Mouse (Mus musculus) limb, embryonic 14.5 days (tissue): ENCODE results near the gene Atp6v1fnb. TPM values are rescaled to one million over a fixed set of nuclear protein-coding genes. Genes with fewer than 3 reads are reported as not detected.

Experiments
- ATAC-seq: fragments of 200-750 bp; cut with Nextera tagmentation; 2 replicates; pipeline ENCODE4 v1.8.0; 2017; ENCODE audit warnings: low read depth, moderate number of reproducible peaks, moderate TSS enrichment; ENCODE audit not compliant: low FRiP score
- DNase-seq: peaks from one replicate; pipeline ENCODE4 v3.0.0-alpha.2; 2015; ENCODE audit warnings: low spot score
- H3K27ac ChIP-seq: fragments of 300-500 bp; sonication (generic); replicated peaks from 2 replicates; pipeline ENCODE4 v1.5.1; 2014; ENCODE audit warnings: low read depth, mild to moderate bottlenecking, low read length, moderate library complexity, mixed read lengths
- H3K27me3 ChIP-seq: fragments of 300-500 bp; sonication (generic); 2 replicates; pipeline ENCODE4 v1.6.1; 2014; ENCODE audit warnings: low read length, mixed read lengths; ENCODE audit not compliant: control insufficient read depth, insufficient read depth
- H3K36me3 ChIP-seq: fragments of 300-500 bp; sonication (generic); 2 replicates; pipeline ENCODE4 v1.6.1; 2014; ENCODE audit warnings: mild to moderate bottlenecking, low read length, moderate library complexity, mixed read lengths; ENCODE audit not compliant: control insufficient read depth, insufficient read depth
- H3K4me1 ChIP-seq: fragments of 300-500 bp; sonication (generic); 2 replicates; pipeline ENCODE4 v1.6.1; 2014; ENCODE audit warnings: antibody characterized with exemption, low read length, mixed read lengths; ENCODE audit not compliant: control insufficient read depth, insufficient read depth
- H3K4me2 ChIP-seq: fragments of 300-500 bp; sonication (generic); replicated peaks from 2 replicates; pipeline ENCODE4 v1.6.1; 2014; ENCODE audit warnings: low read depth, mild to moderate bottlenecking, low read length, moderate library complexity; ENCODE audit not compliant: severe bottlenecking
- H3K4me3 ChIP-seq: fragments of 300-500 bp; sonication (generic); replicated peaks from 2 replicates; pipeline ENCODE4 v1.5.1; 2014; ENCODE audit warnings: low read length
- H3K9ac ChIP-seq: fragments of 300-500 bp; sonication (generic); 2 replicates; pipeline ENCODE4 v1.6.1; 2014; ENCODE audit warnings: mild to moderate bottlenecking, low read depth, low read length, moderate library complexity; ENCODE audit not compliant: severe bottlenecking
- H3K9me3 ChIP-seq: fragments of 300-500 bp; sonication (generic); 2 replicates; pipeline ENCODE4 v1.6.1; 2016; ENCODE audit warnings: low read length; ENCODE audit not compliant: control insufficient read depth
- POLR2A ChIP-seq: fragments of 200-500 bp; IDR thresholded peaks from 2 replicates; pipeline ENCODE4 v1.8.0; 2012; ENCODE audit warnings: inconsistent platforms, mild to moderate bottlenecking, moderate library complexity, borderline replicate concordance; ENCODE audit not compliant: insufficient read depth, insufficient read length; ENCODE audit errors: extremely low read depth
- WGBS: fragments of 180-500 bp; shearing (Covaris S2); extraction: QIAGEN DNeasy Blood & Tissue Kit; methylation state at CpG from one replicate; pipeline ENCODE4 v1.1.7; 2014; 5-methylcytosine and 5-hydroxymethylcytosine counted together
- polyA plus RNA-seq, 2 experiments: library from polyadenylated mRNA; depleted of rRNA in 1 of 2; stranded (reverse) in 1 of 2; unstranded in 1 of 2; fragments of >200 nt; fragmentation: Nextera tagmentation in 1 of 2; extraction: Ambion mirVana in 1 of 2; gene quantifications; 2 replicates each; pipeline versions ENCODE4 v1.2.1 to v1.2.3; 2012 to 2014

Atp6v1fnb gene
- polyA plus RNA-seq, 2 experiments: not detected

DNA sequence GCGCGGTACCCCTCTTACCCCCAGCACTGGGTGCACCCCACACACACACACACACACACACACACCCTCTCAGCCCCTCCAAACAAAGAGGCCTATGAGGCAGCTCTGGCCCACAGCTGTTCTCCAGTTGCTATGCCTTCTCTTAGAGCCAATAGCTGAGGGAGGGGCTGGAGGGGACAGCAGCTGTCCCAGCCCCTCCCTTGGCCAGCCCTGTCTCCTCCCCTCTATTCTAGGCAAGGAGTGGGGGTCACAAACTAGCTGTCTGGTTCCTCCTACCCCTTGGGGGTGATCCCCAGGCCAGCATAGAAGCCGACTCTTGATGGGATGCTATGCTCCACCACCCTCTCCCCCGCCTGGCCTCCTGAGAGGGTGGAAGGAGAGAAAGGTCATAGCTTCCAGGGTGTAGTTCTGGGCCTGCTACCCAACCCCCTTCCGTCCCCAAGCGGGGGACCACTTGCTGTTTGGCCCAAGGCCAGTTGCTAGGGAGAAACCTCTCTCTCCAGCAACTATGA lies 35.2 kb upstream of the Atp6v1fnb start:
- DNase-seq: peak; percentile 87
- Histone ChIP-seq H3K27ac (peak overlapping the region; percentile 83), H3K9ac (peak overlapping the region; percentile 53), H3K9me3 (no peaks in the 10 kb centered on the region), H3K4me2 (peak overlapping the region; percentile 63), H3K4me1 (peaks cover 42% of the 10 kb centered on the region), H3K36me3 (peaks cover 28% of the 10 kb centered on the region), H3K27me3 (no peaks in the 10 kb centered on the region), H3K4me3 (peak overlapping the region; percentile 59)
- no peak for TF ChIP-seq POLR2A
- peak; percentile 71 for ATAC-seq
- WGBS: 16% methylated on average over 4 of the region's 6 CpGs

DNA sequence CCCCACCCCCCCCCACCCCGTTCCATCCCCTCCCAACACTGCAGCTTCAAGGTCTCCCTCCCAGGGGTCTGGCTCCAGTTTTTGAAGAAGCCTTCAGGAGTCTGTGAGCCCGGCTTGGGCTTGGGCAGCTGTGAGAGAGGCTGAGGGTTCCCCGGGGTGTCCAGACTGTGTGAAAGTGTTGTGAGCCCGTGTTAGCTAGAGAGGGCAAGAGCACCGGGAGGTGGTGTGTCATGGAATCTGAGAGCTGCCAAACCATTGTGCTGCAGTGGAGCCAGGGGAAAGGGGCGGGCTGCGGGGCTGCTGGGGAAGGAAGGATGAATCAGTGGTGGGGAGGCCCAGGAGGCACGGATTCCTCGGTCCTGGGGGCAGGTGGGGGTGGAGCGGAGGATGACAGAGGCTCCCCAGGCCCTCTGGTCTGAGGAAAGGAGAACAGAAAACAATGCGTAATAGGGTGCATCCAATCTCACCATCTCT lies 34.7 kb upstream of the Atp6v1fnb start:
- 16% methylated on average over 11 of the region's 11 CpGs for WGBS
- Histone ChIP-seq H3K27me3 (no peaks in the 10 kb centered on the region), H3K9me3 (no peaks in the 10 kb centered on the region), H3K27ac (peak overlapping the region; percentile 83), H3K4me2 (peak overlapping the region; percentile 63), H3K36me3 (peaks cover 33% of the 10 kb centered on the region), H3K4me3 (peak overlapping the region; percentile 59), H3K9ac (peak overlapping the region; percentile 53), H3K4me1 (peaks cover 42% of the 10 kb centered on the region)
- TF ChIP-seq POLR2A: no peak
- ATAC-seq (peak; percentile 16; the same call in 1 of the 2 replicates), DNase-seq (peak; percentile 66)

DNA sequence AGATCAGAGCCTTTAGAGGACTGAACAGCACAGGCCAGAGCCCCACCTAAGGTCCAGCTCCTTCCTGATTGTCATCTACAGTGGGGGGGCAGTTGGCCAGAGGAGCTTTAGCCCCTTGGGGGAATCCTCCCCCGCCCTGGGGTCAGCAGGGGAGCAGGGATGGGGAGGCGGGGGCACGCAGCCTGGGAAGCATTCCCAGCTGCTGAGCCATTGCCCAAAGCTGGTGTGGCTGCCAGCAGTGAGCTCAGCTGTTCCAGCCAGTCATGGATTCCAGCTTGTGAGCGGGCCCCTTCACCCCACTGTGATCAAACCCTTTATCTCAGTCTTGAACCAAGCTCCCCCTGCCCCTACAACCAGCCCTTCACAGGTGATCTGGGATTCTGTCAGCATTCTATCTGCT lies 32.0 kb upstream of the Atp6v1fnb start:
- no peaks in the 10 kb centered on the region for H3K9me3 ChIP-seq
- H3K27ac ChIP-seq: no peak overlapping the region
- peak; percentile 40 for DNase-seq
- no peak for ATAC-seq
- H3K9ac ChIP-seq: no peak overlapping the region
- H3K4me3 ChIP-seq: no peak overlapping the region
- no peaks in the 10 kb centered on the region for H3K27me3 ChIP-seq
- no peak overlapping the region for H3K4me2 ChIP-seq
- H3K4me1 ChIP-seq: peaks cover 28% of the 10 kb centered on the region
- 81% methylated on average over 4 of the region's 4 CpGs for WGBS
- no peak for TF ChIP-seq POLR2A
- peaks cover 60% of the 10 kb centered on the region for H3K36me3 ChIP-seq

DNA sequence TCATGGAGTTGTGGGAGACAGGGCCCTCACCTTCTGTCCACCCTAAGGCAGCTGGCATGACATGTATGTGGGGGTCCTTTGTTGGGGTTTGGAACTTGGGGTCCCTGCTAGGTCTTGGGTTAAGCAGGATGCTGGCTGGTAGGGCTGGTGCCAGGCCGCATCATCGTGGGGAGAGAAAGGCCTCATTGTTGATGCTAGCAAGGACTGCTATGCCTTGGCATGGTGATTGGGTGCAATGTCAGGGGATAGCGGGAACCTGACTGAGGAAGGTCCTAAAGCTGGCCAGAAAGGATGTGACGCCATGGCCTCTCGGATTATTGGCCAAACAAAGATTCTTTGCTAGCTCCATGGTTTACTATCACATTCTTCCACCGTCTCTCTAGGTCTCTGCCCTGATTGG lies 31.4 kb upstream of the Atp6v1fnb start:
- DNase-seq: no peak
- Histone ChIP-seq H3K27ac (no peak overlapping the region), H3K9me3 (no peaks in the 10 kb centered on the region), H3K9ac (no peak overlapping the region), H3K36me3 (peaks cover 62% of the 10 kb centered on the region), H3K27me3 (no peaks in the 10 kb centered on the region), H3K4me2 (no peak overlapping the region), H3K4me1 (peaks cover 23% of the 10 kb centered on the region), H3K4me3 (no peak overlapping the region)
- no peak for ATAC-seq
- 92% methylated on average over 6 of the region's 6 CpGs for WGBS
- TF ChIP-seq POLR2A: no peak

DNA sequence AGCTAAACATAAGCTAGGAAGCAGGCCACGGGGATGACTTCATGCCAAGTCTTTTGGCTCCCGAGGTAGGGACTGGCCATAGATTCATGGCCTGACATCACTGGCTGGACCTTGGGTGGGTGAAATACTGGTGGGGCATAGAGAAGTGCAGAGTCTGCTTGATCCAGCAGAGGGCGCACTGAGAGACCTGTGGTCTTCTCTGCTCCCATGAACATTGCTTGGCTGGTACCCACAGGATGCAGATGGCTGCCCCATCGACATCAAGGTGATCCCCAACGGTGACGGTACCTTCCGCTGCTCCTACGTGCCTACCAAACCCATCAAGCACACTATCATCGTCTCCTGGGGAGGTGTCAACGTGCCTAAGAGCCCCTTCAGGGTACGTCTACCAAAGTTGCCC lies 26.5 kb upstream of the Atp6v1fnb start:
- H3K9me3 ChIP-seq: no peaks in the 10 kb centered on the region
- H3K36me3 ChIP-seq: peaks cover 90% of the 10 kb centered on the region
- 75% methylated on average over 11 of the region's 11 CpGs for WGBS
- TF ChIP-seq POLR2A: no peak
- no peak overlapping the region for H3K9ac ChIP-seq
- DNase-seq (no peak), ATAC-seq (no peak)
- no peak overlapping the region for H3K4me3 ChIP-seq
- H3K4me1 ChIP-seq: no peaks in the 10 kb centered on the region
- H3K27me3 ChIP-seq: no peaks in the 10 kb centered on the region
- H3K27ac ChIP-seq: no peak overlapping the region
- no peak overlapping the region for H3K4me2 ChIP-seq
